Mouse (Mus musculus) CH12.LX (cell line): Measurements from ENCODE around the gene Smim20. TPM values are rescaled to one million over a fixed set of nuclear protein-coding genes. Genes with fewer than 3 reads are reported as not detected.

ENCODE experiments used
- DNase-seq: peaks from one replicate; pipeline ENCODE4 v3.0.0-alpha.2; 2013; ENCODE audit errors: extremely low read depth
- H3K27ac ChIP-seq: 2 replicates; pipeline ENCODE4 v1.5.1; 2012; ENCODE audit warnings: low read depth, mild to moderate bottlenecking, control low read depth, moderate library complexity; ENCODE audit not compliant: insufficient read depth
- H3K27me3 ChIP-seq: replicated peaks from 2 replicates; pipeline ENCODE3; 2012; ENCODE audit warnings: inconsistent platforms
- H3K36me3 ChIP-seq, 2 experiments: replicated peaks in 1 of 2; 2 replicates each; pipeline versions ENCODE3 to v1.6.1; 2012; ENCODE audit warnings: inconsistent platforms in 1 of 2, low read length in 1 of 2, mild to moderate bottlenecking in 1 of 2, mixed read lengths in 1 of 2, moderate library complexity in 1 of 2; ENCODE audit not compliant: control insufficient read depth in 1 of 2, insufficient read depth in 1 of 2
- H3K4me1 ChIP-seq, 2 experiments: 2 replicates each; pipeline ENCODE4 v1.6.1; 2012; ENCODE audit warnings: inconsistent platforms in 1 of 2, moderate library complexity in 1 of 2; ENCODE audit not compliant: insufficient read depth in 2 of 2, control insufficient read depth in 1 of 2
- H3K4me2 ChIP-seq: 2 replicates; pipeline ENCODE4 v1.6.1; 2012; ENCODE audit warnings: low read depth, mild to moderate bottlenecking, control low read depth; ENCODE audit not compliant: poor library complexity, insufficient read depth, severe bottlenecking
- H3K4me3 ChIP-seq, 3 experiments: fragments of 150-350 bp in 1 of 3; sonication (generic) in 1 of 3; replicated peaks in 1 of 3; 2 replicates each; pipeline versions ENCODE3 to v1.5.1; 2011 to 2012; ENCODE audit warnings: low read depth in 2 of 3, low read length in 2 of 3, mild to moderate bottlenecking in 2 of 3, moderate library complexity in 2 of 3, control low read depth in 1 of 3, improper control_type of control experiment in 1 of 3, inconsistent platforms in 1 of 3, mixed read lengths in 1 of 3; ENCODE audit not compliant: poor library complexity in 1 of 3
- H3K79me2 ChIP-seq: replicated peaks from 2 replicates; pipeline ENCODE4 v1.6.1; 2012; ENCODE audit warnings: mild to moderate bottlenecking, moderate library complexity; ENCODE audit not compliant: control insufficient read depth, poor library complexity, insufficient read depth, severe bottlenecking; ENCODE audit errors: extremely low read depth
- H3K9ac ChIP-seq: 2 replicates; pipeline ENCODE4 v1.6.1; 2012; ENCODE audit warnings: low read depth, mild to moderate bottlenecking, control low read depth, moderate library complexity; ENCODE audit not compliant: insufficient read depth
- H3K9me3 ChIP-seq: replicated peaks from 2 replicates; pipeline ENCODE3; 2012; ENCODE audit warnings: low read length, inconsistent platforms, mixed read lengths
- BHLHE40 ChIP-seq: IDR thresholded peaks from 2 replicates; pipeline ENCODE4 v1.6.1; 2011; ENCODE audit warnings: mild to moderate bottlenecking, low read depth, low read length, improper control_type of control experiment
- CHD2 ChIP-seq: IDR thresholded peaks from 2 replicates; pipeline ENCODE4 v1.6.1; 2011; ENCODE audit warnings: low read length, improper control_type of control experiment
- CTCF ChIP-seq, 2 experiments: IDR thresholded peaks in 1 of 2; conservative IDR thresholded peaks in 1 of 2; 2 replicates each; pipeline ENCODE4 v1.5.1; 2011 to 2012; ENCODE audit warnings: low read depth in 2 of 2, low read length in 2 of 2, improper control_type of control experiment in 1 of 2, inconsistent platforms in 1 of 2, mild to moderate bottlenecking in 1 of 2, moderate library complexity in 1 of 2
- E2F4 ChIP-seq: IDR thresholded peaks from 2 replicates; pipeline ENCODE4 v1.6.1; 2011; ENCODE audit warnings: low read depth, low read length, improper control_type of control experiment; ENCODE audit not compliant: insufficient replicate concordance
- ELF1 ChIP-seq: IDR thresholded peaks from 2 replicates; pipeline ENCODE4 v1.6.1; 2014; ENCODE audit warnings: low read depth, mild to moderate bottlenecking, inconsistent platforms, low read length, improper control_type of control experiment
- EP300 ChIP-seq: IDR thresholded peaks from 2 replicates; pipeline ENCODE4 v1.6.1; 2011; ENCODE audit warnings: low read length, improper control_type of control experiment
- ETS1 ChIP-seq: conservative IDR thresholded peaks from 2 replicates; pipeline ENCODE4 v1.6.1; 2012; ENCODE audit warnings: low read depth, mild to moderate bottlenecking, inconsistent platforms, low read length, improper control_type of control experiment, moderate library complexity
- HCFC1 ChIP-seq: IDR thresholded peaks from 2 replicates; pipeline ENCODE4 v1.6.1; 2012; ENCODE audit warnings: low read depth, mild to moderate bottlenecking, inconsistent platforms, low read length, improper control_type of control experiment
- IRF4 ChIP-seq: IDR thresholded peaks from 2 replicates; pipeline ENCODE4 v1.6.1; 2014; ENCODE audit warnings: low read depth, mild to moderate bottlenecking, inconsistent platforms, low read length, improper control_type of control experiment
- JUND ChIP-seq: conservative IDR thresholded peaks from 2 replicates; pipeline ENCODE4 v1.6.1; 2011; ENCODE audit warnings: low read depth, low read length, improper control_type of control experiment
- KAT2A ChIP-seq: IDR thresholded peaks from 2 replicates; pipeline ENCODE4 v1.6.1; 2012; ENCODE audit warnings: low read length, improper control_type of control experiment, inconsistent platforms; ENCODE audit not compliant: insufficient replicate concordance
- MAX ChIP-seq: IDR thresholded peaks from 2 replicates; pipeline ENCODE4 v1.6.1; 2011; ENCODE audit warnings: low read length, improper control_type of control experiment
- MAZ ChIP-seq: IDR thresholded peaks from 2 replicates; pipeline ENCODE4 v1.6.1; 2012; ENCODE audit warnings: low read depth, mild to moderate bottlenecking, inconsistent platforms, low read length, improper control_type of control experiment, moderate library complexity
- MXI1 ChIP-seq: IDR thresholded peaks from 2 replicates; pipeline ENCODE4 v1.6.1; 2011; ENCODE audit warnings: mild to moderate bottlenecking, low read depth, low read length, improper control_type of control experiment
- MYC ChIP-seq: IDR thresholded peaks from 2 replicates; pipeline ENCODE4 v1.6.1; 2011; ENCODE audit warnings: low read depth, mild to moderate bottlenecking, improper control_type of control experiment, low read length
- NELFE ChIP-seq: IDR thresholded peaks from 2 replicates; pipeline ENCODE4 v1.6.1; 2011; ENCODE audit warnings: low read depth, low read length, improper control_type of control experiment
- POLR2AphosphoS2 ChIP-seq: IDR thresholded peaks from 2 replicates; pipeline ENCODE4 v1.6.1; 2011; ENCODE audit warnings: low read depth, low read length, improper control_type of control experiment
- RAD21 ChIP-seq: IDR thresholded peaks from 2 replicates; pipeline ENCODE4 v1.6.1; 2011; ENCODE audit warnings: low read depth, mild to moderate bottlenecking, low read length, improper control_type of control experiment, moderate library complexity
- SMC3 ChIP-seq: IDR thresholded peaks from 2 replicates; pipeline ENCODE4 v1.6.1; 2011; ENCODE audit warnings: low read depth, low read length, improper control_type of control experiment
- TBP ChIP-seq: conservative IDR thresholded peaks from 2 replicates; pipeline ENCODE4 v1.6.1; 2011; ENCODE audit warnings: low read depth, low read length, improper control_type of control experiment
- UBTF ChIP-seq: IDR thresholded peaks from 2 replicates; pipeline ENCODE4 v1.6.1; 2012; ENCODE audit warnings: low read depth, mild to moderate bottlenecking, inconsistent platforms, low read length, improper control_type of control experiment, moderate library complexity
- USF1 ChIP-seq: IDR thresholded peaks from 2 replicates; pipeline ENCODE4 v1.6.1; 2014; ENCODE audit warnings: low read depth, mild to moderate bottlenecking, inconsistent platforms, low read length, improper control_type of control experiment
- ZMIZ1 ChIP-seq: IDR thresholded peaks from 2 replicates; pipeline ENCODE4 v1.6.1; 2012; ENCODE audit warnings: low read depth, mild to moderate bottlenecking, inconsistent platforms, low read length, improper control_type of control experiment
- dilution Hi-C: fragments of 300-500 bp; cut with MboI; formaldehyde crosslinking; loops from 2 replicates; pipeline ENCODE4 v1.14.3; 2020; ENCODE audit warnings: low sequenced_read_pairs; ENCODE audit not compliant: extremely low pct_unique_long_range_greater_than_20kb, extremely low pct_ligation_motif_present
- in situ Hi-C: fragments of 300-500 bp; cut with MboI; formaldehyde crosslinking; loops from 3 replicates; pipeline ENCODE4 v1.14.3; 2019; ENCODE audit warnings: low sequenced_read_pairs, low pct_ligation_motif_present, low pct_unique_long_range_greater_than_20kb, mixed read lengths
- polyA plus RNA-seq: library from polyadenylated mRNA; unstranded; fragments of >175 nt; gene quantifications from 2 replicates; pipeline ENCODE4 v1.2.1, GENCODE M21; 2012; ENCODE audit warnings: low read depth; ENCODE audit not compliant: insufficient read length
- total RNA-seq, 2 experiments: library from RNA; depleted of rRNA; stranded (reverse); fragments of 300-350 nt in 1 of 2; fragments of >200 nt in 1 of 2; gene quantifications; 2 replicates each; pipeline ENCODE4 v1.2.3; 2012 to 2014

Smim20 gene
- total and polyA plus RNA-seq, 3 experiments: 52.1 to 93.5 (median 54.3) TPM

DNA sequence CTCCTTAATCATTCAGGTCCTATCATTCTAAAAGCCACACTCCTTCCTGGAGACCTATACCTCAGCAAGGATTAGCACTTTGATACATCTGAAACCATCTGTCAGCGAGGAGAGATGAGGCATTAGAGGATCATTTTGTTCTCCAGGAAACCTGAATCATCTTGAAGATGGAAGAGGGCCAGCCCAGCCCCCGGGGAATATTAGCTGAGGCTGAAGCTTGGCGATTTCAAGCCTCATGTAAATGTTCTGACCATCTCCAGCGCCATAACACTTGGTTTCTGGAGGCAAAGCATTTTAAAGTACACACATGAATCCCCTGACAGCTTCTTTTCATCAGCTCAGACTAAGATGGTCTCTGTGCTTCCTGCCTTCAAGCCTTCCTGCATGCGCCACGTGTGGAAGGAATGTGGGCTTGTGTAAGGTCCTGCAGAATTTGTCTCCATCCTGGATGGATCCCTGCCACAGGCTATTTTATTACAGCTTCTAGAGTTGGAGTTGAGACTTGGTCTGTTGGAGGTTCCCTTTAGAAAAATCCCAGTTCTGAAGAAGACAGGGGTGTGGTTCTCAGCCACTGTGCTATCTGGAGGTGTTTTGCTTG is 1.3 kb downstream of the Smim20 start:
- Histone ChIP-seq H3K9me3 (no peaks in the 10 kb centered on the region), H3K4me3 (peak overlapping the region in 2 of 3 experiments; percentile 74 to 85), H3K27me3 (no peaks in the 10 kb centered on the region), H3K4me2 (peak overlapping the region; percentile 87), H3K27ac (no peak overlapping the region), H3K79me2 (peaks cover 6% of the 10 kb centered on the region), H3K4me1 (peaks cover 4 to 72% of the 10 kb centered on the region in 2 experiments; a peak in 3 of 4 replicates), H3K9ac (peak overlapping the region; percentile 71; the same call in 1 of the 2 replicates), H3K36me3 (peaks cover 4 to 40% of the 10 kb centered on the region in 2 experiments)
- in situ Hi-C loops (no loop called here), dilution Hi-C loops (no loop called here)
- DNase-seq: no peak
- TF ChIP-seq EP300: no peak
- TF ChIP-seq MXI1: no peak
- TF ChIP-seq KAT2A: no peak
- TF ChIP-seq NELFE: no peak
- no peak for TF ChIP-seq TBP
- no peak for TF ChIP-seq BHLHE40
- no peak for TF ChIP-seq HCFC1
- no peak for TF ChIP-seq MAZ
- TF ChIP-seq ETS1: no peak
- TF ChIP-seq JUND: no peak
- no peak for TF ChIP-seq USF1
- no peak for TF ChIP-seq UBTF
- TF ChIP-seq MYC: no peak
- no peak for TF ChIP-seq ZMIZ1

DNA sequence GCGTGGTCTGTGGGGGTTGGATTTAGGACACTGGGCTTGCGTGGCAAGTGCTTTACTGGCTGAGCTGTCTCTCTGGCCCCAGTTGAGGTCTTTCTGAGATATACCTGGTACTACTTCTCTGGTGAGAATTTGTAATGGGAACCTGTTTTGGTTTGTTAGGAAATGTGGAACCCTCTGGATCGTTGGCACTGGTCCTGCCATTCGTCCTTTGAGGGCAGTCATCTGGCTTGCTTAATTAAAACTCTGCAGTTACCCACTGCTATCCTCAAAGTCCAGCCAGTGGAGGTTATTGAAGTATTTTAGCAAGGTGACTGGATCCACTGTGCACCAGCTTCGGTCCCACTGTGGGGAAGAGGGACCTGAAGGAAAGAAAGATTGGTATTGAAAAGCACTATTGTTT is 2.9 kb downstream of the Smim20 start:
- no peaks in the 10 kb centered on the region for H3K9me3 ChIP-seq
- H3K4me1 ChIP-seq: peaks cover 4 to 67% of the 10 kb centered on the region in 2 experiments; a peak in 3 of 4 replicates
- no peak for DNase-seq
- dilution Hi-C loops (no loop called here), in situ Hi-C loops (no loop called here)
- H3K4me2 ChIP-seq: no peak overlapping the region
- H3K36me3 ChIP-seq: peaks cover 8 to 54% of the 10 kb centered on the region in 2 experiments
- H3K27me3 ChIP-seq: no peaks in the 10 kb centered on the region
- H3K27ac ChIP-seq: no peak overlapping the region
- peaks cover 6% of the 10 kb centered on the region for H3K79me2 ChIP-seq
- H3K9ac ChIP-seq: no peak overlapping the region
- no peak overlapping the region for H3K4me3 ChIP-seq
- TF ChIP-seq CHD2 (no peak), RAD21 (no peak), ELF1 (no peak), MAX (no peak), MAZ (no peak), IRF4 (no peak), POLR2AphosphoS2 (no peak), E2F4 (no peak), SMC3 (no peak), CTCF (conservative IDR thresholded peaks at IDR 0.05 in 1 of 2, IDR thresholded peaks at IDR 0.05 in 1 of 2; ENCODE audit: low read depth in 2 of 2, low read length in 2 of 2) (no peak), MXI1 (no peak)
